Mouse (Mus musculus) CH12.LX (cell line): ENCODE measurements around the gene Mrps25. TPM values are rescaled to one million over a fixed set of nuclear protein-coding genes. Genes with fewer than 3 reads are reported as not detected.

Experiments used
- DNase-seq: peaks from one replicate; pipeline ENCODE4 v3.0.0-alpha.2; 2013; ENCODE audit errors: extremely low read depth
- H3K27ac ChIP-seq: 2 replicates; pipeline ENCODE4 v1.5.1; 2012; ENCODE audit warnings: low read depth, mild to moderate bottlenecking, control low read depth, moderate library complexity; ENCODE audit not compliant: insufficient read depth
- H3K27me3 ChIP-seq: replicated peaks from 2 replicates; pipeline ENCODE3; 2012; ENCODE audit warnings: inconsistent platforms
- H3K36me3 ChIP-seq, 2 experiments: replicated peaks in 1 of 2; 2 replicates each; pipeline versions ENCODE3 to v1.6.1; 2012; ENCODE audit warnings: inconsistent platforms in 1 of 2, low read length in 1 of 2, mild to moderate bottlenecking in 1 of 2, mixed read lengths in 1 of 2, moderate library complexity in 1 of 2; ENCODE audit not compliant: control insufficient read depth in 1 of 2, insufficient read depth in 1 of 2
- H3K4me1 ChIP-seq, 2 experiments: 2 replicates each; pipeline ENCODE4 v1.6.1; 2012; ENCODE audit warnings: inconsistent platforms in 1 of 2, moderate library complexity in 1 of 2; ENCODE audit not compliant: insufficient read depth in 2 of 2, control insufficient read depth in 1 of 2
- H3K4me2 ChIP-seq: 2 replicates; pipeline ENCODE4 v1.6.1; 2012; ENCODE audit warnings: low read depth, mild to moderate bottlenecking, control low read depth; ENCODE audit not compliant: poor library complexity, insufficient read depth, severe bottlenecking
- H3K4me3 ChIP-seq, 3 experiments: fragments of 150-350 bp in 1 of 3; sonication (generic) in 1 of 3; replicated peaks in 1 of 3; 2 replicates each; pipeline versions ENCODE3 to v1.5.1; 2011 to 2012; ENCODE audit warnings: low read depth in 2 of 3, low read length in 2 of 3, mild to moderate bottlenecking in 2 of 3, moderate library complexity in 2 of 3, control low read depth in 1 of 3, improper control_type of control experiment in 1 of 3, inconsistent platforms in 1 of 3, mixed read lengths in 1 of 3; ENCODE audit not compliant: poor library complexity in 1 of 3
- H3K79me2 ChIP-seq: replicated peaks from 2 replicates; pipeline ENCODE4 v1.6.1; 2012; ENCODE audit warnings: mild to moderate bottlenecking, moderate library complexity; ENCODE audit not compliant: control insufficient read depth, poor library complexity, insufficient read depth, severe bottlenecking; ENCODE audit errors: extremely low read depth
- H3K9ac ChIP-seq: 2 replicates; pipeline ENCODE4 v1.6.1; 2012; ENCODE audit warnings: low read depth, mild to moderate bottlenecking, control low read depth, moderate library complexity; ENCODE audit not compliant: insufficient read depth
- H3K9me3 ChIP-seq: replicated peaks from 2 replicates; pipeline ENCODE3; 2012; ENCODE audit warnings: low read length, inconsistent platforms, mixed read lengths
- BHLHE40 ChIP-seq: IDR thresholded peaks from 2 replicates; pipeline ENCODE4 v1.6.1; 2011; ENCODE audit warnings: mild to moderate bottlenecking, low read depth, low read length, improper control_type of control experiment
- CHD2 ChIP-seq: IDR thresholded peaks from 2 replicates; pipeline ENCODE4 v1.6.1; 2011; ENCODE audit warnings: low read length, improper control_type of control experiment
- CTCF ChIP-seq, 2 experiments: IDR thresholded peaks in 1 of 2; conservative IDR thresholded peaks in 1 of 2; 2 replicates each; pipeline ENCODE4 v1.5.1; 2011 to 2012; ENCODE audit warnings: low read depth in 2 of 2, low read length in 2 of 2, improper control_type of control experiment in 1 of 2, inconsistent platforms in 1 of 2, mild to moderate bottlenecking in 1 of 2, moderate library complexity in 1 of 2
- ELF1 ChIP-seq: IDR thresholded peaks from 2 replicates; pipeline ENCODE4 v1.6.1; 2014; ENCODE audit warnings: low read depth, mild to moderate bottlenecking, inconsistent platforms, low read length, improper control_type of control experiment
- EP300 ChIP-seq: IDR thresholded peaks from 2 replicates; pipeline ENCODE4 v1.6.1; 2011; ENCODE audit warnings: low read length, improper control_type of control experiment
- GABPA ChIP-seq: IDR thresholded peaks from 2 replicates; pipeline ENCODE4 v1.6.1; 2012; ENCODE audit warnings: low read depth, low read length, improper control_type of control experiment, inconsistent platforms; ENCODE audit not compliant: insufficient replicate concordance
- HCFC1 ChIP-seq: IDR thresholded peaks from 2 replicates; pipeline ENCODE4 v1.6.1; 2012; ENCODE audit warnings: low read depth, mild to moderate bottlenecking, inconsistent platforms, low read length, improper control_type of control experiment
- JUN ChIP-seq: IDR thresholded peaks from 2 replicates; pipeline ENCODE4 v1.6.1; 2011; ENCODE audit warnings: low read depth, mild to moderate bottlenecking, low read length, improper control_type of control experiment, moderate library complexity; ENCODE audit not compliant: insufficient read depth
- JUND ChIP-seq: conservative IDR thresholded peaks from 2 replicates; pipeline ENCODE4 v1.6.1; 2011; ENCODE audit warnings: low read depth, low read length, improper control_type of control experiment
- KAT2A ChIP-seq: IDR thresholded peaks from 2 replicates; pipeline ENCODE4 v1.6.1; 2012; ENCODE audit warnings: low read length, improper control_type of control experiment, inconsistent platforms; ENCODE audit not compliant: insufficient replicate concordance
- MAZ ChIP-seq: IDR thresholded peaks from 2 replicates; pipeline ENCODE4 v1.6.1; 2012; ENCODE audit warnings: low read depth, mild to moderate bottlenecking, inconsistent platforms, low read length, improper control_type of control experiment, moderate library complexity
- MEF2A ChIP-seq: IDR thresholded peaks from 2 replicates; pipeline ENCODE4 v1.6.1; 2014; ENCODE audit warnings: low read depth, mild to moderate bottlenecking, inconsistent platforms, low read length, improper control_type of control experiment, borderline replicate concordance
- NRF1 ChIP-seq: IDR thresholded peaks from 2 replicates; pipeline ENCODE4 v1.6.1; 2014; ENCODE audit warnings: low read depth, mild to moderate bottlenecking, inconsistent platforms, low read length, improper control_type of control experiment, moderate library complexity
- PAX5 ChIP-seq: IDR thresholded peaks from 2 replicates; pipeline ENCODE4 v1.6.1; 2012; ENCODE audit warnings: low read length, inconsistent platforms, mixed read lengths
- POLR2A ChIP-seq: IDR thresholded peaks from 2 replicates; pipeline ENCODE4 v1.6.1; 2011; ENCODE audit warnings: low read depth, mild to moderate bottlenecking, improper control_type of control experiment, low read length
- POLR2AphosphoS2 ChIP-seq: IDR thresholded peaks from 2 replicates; pipeline ENCODE4 v1.6.1; 2011; ENCODE audit warnings: low read depth, low read length, improper control_type of control experiment
- RCOR1 ChIP-seq: conservative IDR thresholded peaks from 2 replicates; pipeline ENCODE4 v1.6.1; 2012; ENCODE audit warnings: low read depth, mild to moderate bottlenecking, inconsistent platforms, low read length, improper control_type of control experiment
- SIN3A ChIP-seq: IDR thresholded peaks from 2 replicates; pipeline ENCODE4 v1.6.1; 2012; ENCODE audit warnings: low read length, improper control_type of control experiment, inconsistent platforms
- SMC3 ChIP-seq: IDR thresholded peaks from 2 replicates; pipeline ENCODE4 v1.6.1; 2011; ENCODE audit warnings: low read depth, low read length, improper control_type of control experiment
- TCF12 ChIP-seq: IDR thresholded peaks from 2 replicates; pipeline ENCODE4 v1.6.1; 2014; ENCODE audit warnings: low read depth, mild to moderate bottlenecking, inconsistent platforms, low read length, improper control_type of control experiment
- UBTF ChIP-seq: IDR thresholded peaks from 2 replicates; pipeline ENCODE4 v1.6.1; 2012; ENCODE audit warnings: low read depth, mild to moderate bottlenecking, inconsistent platforms, low read length, improper control_type of control experiment, moderate library complexity
- USF1 ChIP-seq: IDR thresholded peaks from 2 replicates; pipeline ENCODE4 v1.6.1; 2014; ENCODE audit warnings: low read depth, mild to moderate bottlenecking, inconsistent platforms, low read length, improper control_type of control experiment
- USF2 ChIP-seq: conservative IDR thresholded peaks from 2 replicates; pipeline ENCODE4 v1.6.1; 2011; ENCODE audit warnings: low read depth, low read length, improper control_type of control experiment
- ZKSCAN1 ChIP-seq: IDR thresholded peaks from 2 replicates; pipeline ENCODE4 v1.6.1; 2012; ENCODE audit warnings: low read depth, inconsistent platforms, low read length, improper control_type of control experiment, borderline replicate concordance
- ZNF384 ChIP-seq: IDR thresholded peaks from 2 replicates; pipeline ENCODE4 v1.6.1; 2012; ENCODE audit warnings: low read depth, low read length, improper control_type of control experiment, inconsistent platforms
- dilution Hi-C: fragments of 300-500 bp; cut with MboI; formaldehyde crosslinking; loops from 2 replicates; pipeline ENCODE4 v1.14.3; 2020; ENCODE audit warnings: low sequenced_read_pairs; ENCODE audit not compliant: extremely low pct_unique_long_range_greater_than_20kb, extremely low pct_ligation_motif_present
- in situ Hi-C: fragments of 300-500 bp; cut with MboI; formaldehyde crosslinking; loops from 3 replicates; pipeline ENCODE4 v1.14.3; 2019; ENCODE audit warnings: low sequenced_read_pairs, low pct_ligation_motif_present, low pct_unique_long_range_greater_than_20kb, mixed read lengths
- polyA plus RNA-seq: library from polyadenylated mRNA; unstranded; fragments of >175 nt; gene quantifications from 2 replicates; pipeline ENCODE4 v1.2.1, GENCODE M21; 2012; ENCODE audit warnings: low read depth; ENCODE audit not compliant: insufficient read length
- total RNA-seq, 2 experiments: library from RNA; depleted of rRNA; stranded (reverse); fragments of 300-350 nt in 1 of 2; fragments of >200 nt in 1 of 2; gene quantifications; 2 replicates each; pipeline ENCODE4 v1.2.3; 2012 to 2014

Mrps25 gene
- total and polyA plus RNA-seq, 3 experiments, result 38.6 to 70.6 (median 61.4) TPM

- TF ChIP-seq POLR2A (no peak), CTCF (conservative IDR thresholded peaks at IDR 0.05 in 1 of 2, IDR thresholded peaks at IDR 0.05 in 1 of 2; ENCODE audit: low read depth in 2 of 2, low read length in 2 of 2) (no peak), GABPA (no peak), USF1 (no peak), JUND (no peak), CHD2 (no peak), BHLHE40 (no peak), SMC3 (no peak)
- TF ChIP-seq, all 38 proteins: peak for 0
- Histone ChIP-seq H3K27me3 (no peaks in the 10 kb centered on the region), H3K79me2 (peaks cover 26% of the 10 kb centered on the region), H3K4me1 (peaks cover 12 to 66% of the 10 kb centered on the region in 2 experiments), H3K4me3 (no peak overlapping the region), H3K4me2 (no peak overlapping the region), H3K9ac (no peak overlapping the region), H3K9me3 (no peaks in the 10 kb centered on the region), H3K36me3 (peaks cover 0 to 15% of the 10 kb centered on the region in 2 experiments), H3K27ac (no peak overlapping the region)
- dilution Hi-C loops (no loop called here), in situ Hi-C loops (no loop called here)
- DNase-seq, result no peak
These were observed 50.2 kb downstream of the Mrps25 start for GRCm38 (mm10) chr6:92133617-92134016.

- TF ChIP-seq ZNF384 (no peak), NRF1 (no peak), KAT2A (no peak), UBTF (no peak), POLR2AphosphoS2 (no peak), MAZ (no peak), MEF2A (no peak), HCFC1 (no peak), RCOR1 (no peak), TCF12 (no peak), BHLHE40 (no peak), USF2 (no peak), ELF1 (no peak), SMC3 (no peak), PAX5 (no peak), JUN (no peak), ZKSCAN1 (no peak), SIN3A (no peak), CTCF (conservative IDR thresholded peaks at IDR 0.05 in 1 of 2, IDR thresholded peaks at IDR 0.05 in 1 of 2; ENCODE audit: low read depth in 2 of 2, low read length in 2 of 2) (no peak), EP300 (no peak)
- in situ Hi-C loops, result no loop called here
- H3K27me3 ChIP-seq, result no peaks in the 10 kb centered on the region
These were observed 51.6 kb downstream of the Mrps25 start for GRCm38 (mm10) chr6:92132021-92132911.

More at GRCm38 (mm10) chr6:92132021-92132911, 51.6 kb downstream of the Mrps25 start:
- Histone ChIP-seq H3K4me2 (no peak overlapping the region), H3K36me3 (peaks cover 0 to 15% of the 10 kb centered on the region in 2 experiments), H3K9me3 (no peaks in the 10 kb centered on the region), H3K27ac (no peak overlapping the region), H3K4me1 (peaks cover 12 to 73% of the 10 kb centered on the region in 2 experiments), H3K79me2 (peaks cover 26% of the 10 kb centered on the region), H3K4me3 (no peak overlapping the region), H3K9ac (no peak overlapping the region)
- peak; percentile 12 for DNase-seq
- dilution Hi-C loops, result no loop called here
